Mouse (Mus musculus): ENCODE results near the gene Atp6ap1.
A peak's percentile ranks its signal among the peaks of the same experiment; 100 is the strongest.

Atp6ap1 gene

GRCm38 (mm10) chrX:74304867-74305700, 8.2 kb downstream of the Atp6ap1 start, which contains the start of gene Gdi1:
Gene Gdi1, plus strand, starts transcription at chrX:74304998.
- DNase-seq, result peak; percentile 83

- DNase-seq, result peak; percentile 91
Observed at GRCm38 (mm10) chrX:74312540-74313464, 15.9 kb downstream of the Atp6ap1 start, which contains the start of gene Fam50a. Gene Fam50a, plus strand, starts transcription at chrX:74313033.

GRCm38 (mm10) chrX:74328725-74329161, 31.8 kb downstream of the Atp6ap1 start, which contains the start of gene Plxna3:
Gene Plxna3, plus strand, starts transcription at chrX:74329066.
- peak; percentile 82 for DNase-seq

- DNase-seq, result no peak
Observed at GRCm38 (mm10) chrX:74329215-74329671, 32.3 kb downstream of the Atp6ap1 start.

- DNase-seq, result no peak
Observed at GRCm38 (mm10) chrX:74330166-74330930, 33.5 kb downstream of the Atp6ap1 start.

- no peak for DNase-seq
Observed at GRCm38 (mm10) chrX:74352645-74353466, 56.0 kb downstream of the Atp6ap1 start.

GRCm38 (mm10) chrX:74353467-74353770, 56.5 kb downstream of the Atp6ap1 start, which contains the start of gene Lage3:
Gene Lage3, minus strand, starts transcription at chrX:74353618.
- DNase-seq, result peak; percentile 90
